Mouse (Mus musculus) cortical plate, adult 2 months (tissue): ENCODE data around the gene Vmn1r191. TPM values are rescaled to one million over a fixed set of nuclear protein-coding genes. Genes with fewer than 3 reads are reported as not detected.
"Not testable (repeated sequence)": the region's sequence is repeated elsewhere in the genome, so short reads cannot be mapped to it uniquely, and the experiment has no call there.

ENCODE experiments used
- H3K27ac ChIP-seq: fragments of 200-500 bp; 2 replicates; pipeline ENCODE4 v1.5.1; 2012; ENCODE audit warnings: low read length, control low read depth, inconsistent platforms; ENCODE audit not compliant: insufficient read depth
- H3K4me1 ChIP-seq: fragments of 200-500 bp; 2 replicates; pipeline ENCODE4 v1.6.1; 2011; ENCODE audit warnings: low read length; ENCODE audit not compliant: control insufficient read depth, insufficient read depth
- H3K4me3 ChIP-seq: fragments of 200-500 bp; 2 replicates; pipeline ENCODE4 v1.5.1; 2011; ENCODE audit warnings: mild to moderate bottlenecking, low read length, control low read depth; ENCODE audit not compliant: insufficient read depth
- CTCF ChIP-seq: fragments of 200-500 bp; IDR thresholded peaks from 2 replicates; pipeline ENCODE4 v1.5.1; 2011; ENCODE audit warnings: mild to moderate bottlenecking, control low read depth, low read length; ENCODE audit not compliant: insufficient read depth; ENCODE audit errors: extremely low read depth
- POLR2A ChIP-seq: fragments of 200-500 bp; IDR thresholded peaks from 2 replicates; pipeline ENCODE4 v1.6.1; 2011; ENCODE audit warnings: mild to moderate bottlenecking, low read length, control low read depth; ENCODE audit not compliant: insufficient read depth; ENCODE audit errors: extremely low read depth
- polyA plus RNA-seq: library from polyadenylated mRNA; depleted of rRNA; stranded (reverse); fragments of >200 nt; gene quantifications from 2 replicates; pipeline ENCODE4 v1.2.3, GENCODE M21; 2012; rRNA removed

Gene Vmn1r191
- not detected in 2 replicates for polyA plus RNA-seq

DNA sequence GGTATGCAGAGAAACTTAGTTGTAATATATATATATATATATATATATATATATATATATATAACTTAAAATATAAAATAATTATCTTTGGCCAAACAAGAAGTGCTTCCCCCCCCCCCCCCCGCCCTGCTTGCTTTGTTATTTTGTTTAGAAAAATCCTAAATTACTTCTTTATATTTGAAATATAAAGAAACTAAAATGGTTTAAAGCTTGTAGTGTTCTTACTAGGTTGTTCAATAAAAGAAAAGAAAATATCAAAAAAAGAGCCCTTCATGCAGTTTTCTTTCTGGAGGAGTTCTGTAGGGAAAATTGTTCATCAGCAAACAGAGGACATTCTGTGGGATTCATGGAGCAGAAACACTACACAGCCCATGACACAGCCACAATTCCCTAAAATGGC is at the start of gene Vmn1r191:
Gene Vmn1r191, minus strand, starts transcription at position 101 of the 400 bp plus-strand sequence.
- no peak for TF ChIP-seq CTCF
- Histone ChIP-seq H3K4me3 (no peak within 1 kb of the TSS), H3K4me1 (no peaks in the 10 kb centered on the region), H3K27ac (no peak within 1 kb of the TSS)

DNA sequence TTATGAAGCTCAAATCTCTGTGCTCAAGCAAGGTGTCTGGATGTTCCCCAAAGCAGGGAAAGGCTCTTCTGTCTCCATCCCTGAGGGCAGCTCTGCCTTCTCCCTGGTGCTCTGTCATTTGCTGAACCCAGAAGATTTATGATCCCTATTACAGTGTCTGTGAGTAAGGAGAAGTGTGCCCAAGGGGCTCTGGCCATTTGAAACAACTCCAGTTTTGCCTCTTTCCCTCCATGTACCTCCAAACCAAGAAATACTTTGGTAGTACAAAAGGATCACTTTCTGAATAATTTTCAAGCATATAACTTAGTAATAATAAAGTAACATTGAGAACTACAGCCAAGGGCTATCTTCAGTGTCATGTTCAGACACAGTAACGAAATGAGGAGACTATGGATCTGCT is 39.3 kb upstream of the Vmn1r191 start, which contains the start of gene Vmn1r193:
Gene Vmn1r193, minus strand, starts transcription at position 101 of the 400 bp plus-strand sequence.
- H3K4me3 ChIP-seq, H3K27ac ChIP-seq, H3K4me1 ChIP-seq: not testable (repeated sequence)

GRCm38 (mm10) chr13:22192756-22193155 is 9.0 kb upstream of the Vmn1r191 start:
- not testable (repeated sequence) for H3K4me3 ChIP-seq, H3K4me1 ChIP-seq, H3K27ac ChIP-seq

DNA sequence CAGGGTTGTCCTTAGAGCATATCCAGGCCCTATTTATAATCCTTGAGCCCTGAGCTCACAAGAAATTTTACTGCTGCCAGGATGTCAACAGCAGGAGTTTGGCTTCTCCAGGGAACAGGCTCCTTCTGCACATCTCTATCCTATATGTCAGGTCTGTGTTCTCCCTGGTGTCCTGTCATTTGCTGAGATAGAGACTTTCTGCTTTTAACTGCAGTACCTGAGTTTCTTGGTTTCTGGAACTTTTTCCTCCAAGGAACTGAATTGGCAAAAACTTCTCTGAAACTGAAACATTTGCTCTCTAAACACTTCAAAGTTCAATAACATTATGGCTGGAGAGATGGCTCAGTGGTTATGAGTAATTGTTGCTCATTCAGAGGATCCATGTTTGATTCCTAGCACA is 7.3 kb upstream of the Vmn1r191 start, which contains the start of gene Vmn1r192:
Gene Vmn1r192, minus strand, starts transcription at position 101 of the 400 bp plus-strand sequence.
- Histone ChIP-seq H3K4me3 (no peak within 1 kb of the TSS), H3K27ac (no peak within 1 kb of the TSS), H3K4me1 (no peaks in the 10 kb centered on the region)
- TF ChIP-seq POLR2A (no peak), CTCF (no peak)

DNA sequence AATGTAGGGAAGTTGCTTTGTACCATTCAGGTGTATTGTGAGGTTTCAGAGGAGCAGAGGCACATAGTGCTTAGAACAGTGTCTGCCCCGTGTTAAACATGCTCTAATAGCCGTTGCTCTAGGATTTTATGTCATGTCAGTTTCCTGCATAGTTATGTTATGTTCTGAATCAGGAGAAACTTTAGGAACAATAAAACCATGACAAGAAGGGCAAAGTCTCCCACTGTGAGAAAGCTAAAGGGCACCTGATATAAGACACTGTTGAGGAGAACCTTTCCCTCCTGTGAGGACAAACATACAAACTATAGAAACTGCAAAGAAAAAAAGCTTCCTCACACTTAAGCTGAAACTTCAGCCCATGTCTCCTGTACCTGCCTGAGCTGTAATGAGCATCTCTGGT is 6.6 kb upstream of the Vmn1r191 start:
- Histone ChIP-seq H3K27ac (no peak overlapping the region), H3K4me3 (no peak overlapping the region), H3K4me1 (no peaks in the 10 kb centered on the region)
- TF ChIP-seq CTCF (no peak), POLR2A (no peak)

- Histone ChIP-seq H3K27ac (no peak overlapping the region), H3K4me3 (no peak overlapping the region), H3K4me1 (no peaks in the 10 kb centered on the region)
- TF ChIP-seq POLR2A, result no peak
- no peak for TF ChIP-seq CTCF
These were observed 5.5 kb upstream of the Vmn1r191 start for GRCm38 (mm10) chr13:22189313-22189712.

GRCm38 (mm10) chr13:22168416-22168815 is 15.4 kb downstream of the Vmn1r191 start:
- TF ChIP-seq POLR2A (no peak), CTCF (no peak)
- Histone ChIP-seq H3K4me3 (no peak overlapping the region), H3K4me1 (no peaks in the 10 kb centered on the region), H3K27ac (no peak overlapping the region)

DNA sequence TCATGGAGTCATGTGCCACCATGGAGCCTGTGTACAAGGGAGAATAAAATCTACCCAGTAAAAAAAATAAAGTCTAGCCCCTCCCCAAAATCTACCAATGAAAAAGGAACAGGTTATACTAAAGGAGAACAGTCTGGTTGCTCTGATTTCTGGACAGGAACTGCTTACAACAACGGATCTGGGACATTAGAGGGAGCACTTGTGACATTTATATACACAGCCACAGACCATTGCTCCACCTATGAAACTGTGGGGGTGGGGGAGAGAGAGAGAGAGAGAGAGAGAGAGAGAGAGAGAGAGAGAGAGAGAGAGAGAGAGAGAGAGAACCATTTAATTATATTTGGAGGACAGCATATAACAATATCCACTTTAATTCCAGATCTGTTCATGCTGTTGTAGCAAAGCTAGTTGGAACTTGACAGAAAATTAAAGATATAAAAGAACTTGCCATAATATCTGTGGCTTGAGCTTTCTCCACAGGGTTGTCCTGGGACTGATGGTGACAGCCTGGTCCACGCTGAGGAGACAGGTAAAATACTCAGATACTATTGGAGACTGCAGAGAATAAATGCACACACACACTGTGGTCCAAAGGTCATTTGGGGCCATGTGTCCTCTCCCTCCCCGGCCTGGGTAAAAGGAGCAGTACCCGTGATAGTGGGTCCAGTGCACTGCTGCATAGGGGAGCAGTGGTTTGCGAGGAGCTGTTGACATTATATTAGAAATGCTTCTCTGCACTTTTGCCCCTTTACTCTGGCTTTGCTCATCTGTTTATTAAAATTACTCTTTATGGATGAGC is 47.1 kb downstream of the Vmn1r191 start:
- not testable (repeated sequence) for H3K4me3 ChIP-seq, H3K4me1 ChIP-seq, H3K27ac ChIP-seq

Other genes with a start within 250 kb of the Vmn1r191 start
- gene Zfp184, start 238.9 kb downstream of the Vmn1r191 start, polyA plus RNA-seq, result 2.2 and 2.3 TPM in 2 replicates
- 0.04 TPM in 1 of 2 replicates, not detected in the other for gene Pom121l2, start 202.8 kb downstream of the Vmn1r191 start, polyA plus RNA-seq
- 1.9 and 2.5 TPM in 2 replicates for gene Prss16, start 174.2 kb downstream of the Vmn1r191 start, polyA plus RNA-seq
- gene Hist1h2ah, start 148.4 kb downstream of the Vmn1r191 start, polyA plus RNA-seq, result 0.75 TPM in 1 of 2 replicates, not detected in the other
- 0.50 and 0.64 TPM in 2 replicates for gene Hist1h2bk, start 148.1 kb downstream of the Vmn1r191 start, polyA plus RNA-seq
- 5.7 and 7.9 TPM in 2 replicates for gene Hist1h4i, start 142.6 kb downstream of the Vmn1r191 start, polyA plus RNA-seq
- gene Hist1h2ag, start 141.0 kb downstream of the Vmn1r191 start, polyA plus RNA-seq, result 0.63 and 1.1 TPM in 2 replicates
- 0.64 and 0.69 TPM in 2 replicates for gene Hist1h2bj, start 140.8 kb downstream of the Vmn1r191 start, polyA plus RNA-seq
- gene Vmn1r188, start 99.5 kb downstream of the Vmn1r191 start, polyA plus RNA-seq, result not detected in 2 replicates
- gene Vmn1r189, start 78.1 kb downstream of the Vmn1r191 start, polyA plus RNA-seq, result not detected in 2 replicates
- gene Vmn1r192, start 7.2 kb upstream of the Vmn1r191 start, polyA plus RNA-seq, result not detected in 2 replicates
- not detected in 2 replicates for gene Vmn1r193, start 39.2 kb upstream of the Vmn1r191 start, polyA plus RNA-seq
- not detected in 2 replicates for gene Vmn1r194, start 60.2 kb upstream of the Vmn1r191 start, polyA plus RNA-seq
- gene Vmn1r195, start 86.6 kb upstream of the Vmn1r191 start, polyA plus RNA-seq, result not detected in 2 replicates
- not detected in 2 replicates for gene Vmn1r196, start 106.0 kb upstream of the Vmn1r191 start, polyA plus RNA-seq
- gene Vmn1r197, start 140.6 kb upstream of the Vmn1r191 start, polyA plus RNA-seq, result not detected in 2 replicates
- not detected in 2 replicates for gene Vmn1r198, start 166.4 kb upstream of the Vmn1r191 start, polyA plus RNA-seq
- not detected in 2 replicates for gene Vmn1r199, start 195.8 kb upstream of the Vmn1r191 start, polyA plus RNA-seq
- gene Vmn1r200, start 206.4 kb upstream of the Vmn1r191 start, polyA plus RNA-seq, result not detected in 2 replicates